Mouse (Mus musculus) lung, adult 2 months (tissue): Measurements from ENCODE around the gene Tacc2.

ENCODE experiments used
- CTCF ChIP-seq: fragments of 200-500 bp; IDR thresholded peaks from 2 replicates; pipeline ENCODE4 v1.5.1; 2011; ENCODE audit warnings: mild to moderate bottlenecking, low read length, control low read depth; ENCODE audit not compliant: insufficient read depth
- POLR2A ChIP-seq: fragments of 200-500 bp; IDR thresholded peaks from 2 replicates; pipeline ENCODE4 v1.6.1; 2011; ENCODE audit warnings: low read depth, mild to moderate bottlenecking, control low read depth, low read length, borderline replicate concordance; ENCODE audit errors: extremely low read depth

GRCm38 (mm10) chr7:130558592-130558991 lies 18.6 kb upstream of the Tacc2 start:
- TF ChIP-seq CTCF (no peak), POLR2A (no peak)
